Mouse (Mus musculus): ENCODE data around the gene Cnn1. TPM values are rescaled to one million over a fixed set of nuclear protein-coding genes. Genes with fewer than 3 reads are reported as not detected.
"Not testable (repeated sequence)": the region's sequence is repeated elsewhere in the genome, so short reads cannot be mapped to it uniquely, and the experiment has no call there.

The Cnn1 gene
- total RNA-seq, 2 experiments from 2014 or later: 4.4 to 5.5 TPM

- DNase-seq: no peak
Measured at GRCm38 (mm10) chr9:22125246-22126027, 26.4 kb downstream of the Cnn1 start.

- DNase-seq: peak; percentile 28
Measured at GRCm38 (mm10) chr9:22131226-22131981, 32.4 kb downstream of the Cnn1 start.

GRCm38 (mm10) chr9:22132220-22132619 is 33.2 kb downstream of the Cnn1 start:
- no peak for DNase-seq

- DNase-seq: no peak
Measured at GRCm38 (mm10) chr9:22134246-22134890, 35.4 kb downstream of the Cnn1 start.

GRCm38 (mm10) chr9:22134988-22135643 is 36.1 kb downstream of the Cnn1 start:
- DNase-seq: no peak

- DNase-seq: no peak
Measured at GRCm38 (mm10) chr9:22135644-22136390, 36.8 kb downstream of the Cnn1 start, which contains the start of gene Acp5. Gene Acp5 (minus strand): TSS chr9:22135711.

- DNase-seq: no peak
Measured at GRCm38 (mm10) chr9:22136765-22137547, 37.9 kb downstream of the Cnn1 start.

GRCm38 (mm10) chr9:22138480-22138879 is 39.5 kb downstream of the Cnn1 start:
- DNase-seq: no peak

GRCm38 (mm10) chr9:22139746-22140145 is 40.7 kb downstream of the Cnn1 start:
- DNase-seq: no peak

GRCm38 (mm10) chr9:22143108-22144037 is 44.4 kb downstream of the Cnn1 start:
- peak; percentile 93 for DNase-seq

- DNase-seq: no peak
Measured at GRCm38 (mm10) chr9:22144304-22144965, 45.4 kb downstream of the Cnn1 start.

GRCm38 (mm10) chr9:22149426-22150248 is 50.6 kb downstream of the Cnn1 start:
- DNase-seq: no peak

GRCm38 (mm10) chr9:22150249-22150693 is 51.3 kb downstream of the Cnn1 start:
- not testable (repeated sequence) for DNase-seq

GRCm38 (mm10) chr9:22150946-22151345 is 51.9 kb downstream of the Cnn1 start:
- no peak for DNase-seq

- DNase-seq: no peak
Measured at GRCm38 (mm10) chr9:22153810-22154209, 54.8 kb downstream of the Cnn1 start.

- DNase-seq: peak; percentile 54
Measured at GRCm38 (mm10) chr9:22155614-22156013, 56.6 kb downstream of the Cnn1 start.

- peak; percentile 99 for DNase-seq
Measured at GRCm38 (mm10) chr9:22156497-22157245, 57.7 kb downstream of the Cnn1 start, which contains the start of gene Pigyl. Gene Pigyl (plus strand): TSS chr9:22156846.
